Comparison of ENCODE assay signal across 8 mouse cellular contexts in genomic region chr2:93063347-93063746, GRCm38 (mm10). TPM values are rescaled to one million over a fixed set of nuclear protein-coding genes. Genes with fewer than 3 reads are reported as not detected.
DNase-seq lines count a peak whose midpoint lies in the region; ATAC-seq and TF ChIP-seq lines count a peak whose summit lies in the region.

No protein-coding gene starts in this region.

- H3K4me1 ChIP-seq in spleen, adult 2 months (ENCODE audit: control insufficient read depth, insufficient read depth, insufficient read length): no peaks in the 10 kb centered on the region
- no peaks in the 10 kb centered on the region for H3K4me1 ChIP-seq in hindbrain, embryonic 15.5 days (replicated peaks)
- H3K4me1 ChIP-seq in stomach, postnatal 0 days (replicated peaks; ENCODE audit: control insufficient read depth, insufficient read depth): no peaks in the 10 kb centered on the region

- H3K36me3 ChIP-seq in spleen, adult 2 months (ENCODE audit: control insufficient read depth, insufficient read depth, low read length): no peaks in the 10 kb centered on the region
- H3K36me3 ChIP-seq in hindbrain, embryonic 15.5 days: no peaks in the 10 kb centered on the region
- no peaks in the 10 kb centered on the region for H3K36me3 ChIP-seq in stomach, postnatal 0 days (ENCODE audit: control insufficient read depth, insufficient read depth, low read length)

- peak; percentile 20; the same call in 1 of the 2 replicates for TF ChIP-seq CTCF in spleen, adult 2 months (IDR thresholded peaks at IDR 0.05; ENCODE audit: extremely low read depth, insufficient read depth, insufficient read length, insufficient replicate concordance)
- peak; percentile 84 for TF ChIP-seq CTCF in stomach, postnatal 0 days (IDR thresholded peaks at IDR 0.05; ENCODE audit: low read depth)

- no peak overlapping the region for H3K4me3 ChIP-seq in spleen, adult 2 months (ENCODE audit: extremely low read depth, insufficient read depth, insufficient read length)
- no peak overlapping the region for H3K4me3 ChIP-seq in hindbrain, embryonic 15.5 days
- no peak overlapping the region for H3K4me3 ChIP-seq in stomach, postnatal 0 days (ENCODE audit: low read depth, low read length)

- no peaks in the 10 kb centered on the region for H3K9me3 ChIP-seq in hindbrain, embryonic 15.5 days
- H3K9me3 ChIP-seq in stomach, postnatal 0 days (ENCODE audit: control insufficient read depth, low read length): no peaks in the 10 kb centered on the region

- 34% methylated on average over 2 of the region's 2 CpGs for WGBS in spleen, adult 2 months
- WGBS in hindbrain, embryonic 15.5 days: 29% methylated on average over 2 of the region's 2 CpGs
- 19% methylated on average over 2 of the region's 2 CpGs for WGBS in stomach, postnatal 0 days

- no peak overlapping the region for H3K4me2 ChIP-seq in hindbrain, embryonic 15.5 days
- H3K4me2 ChIP-seq in stomach, postnatal 0 days (replicated peaks; ENCODE audit: low read depth): no peak overlapping the region

- ATAC-seq in hindbrain, embryonic 15.5 days (ENCODE audit: low FRiP score, low read depth): peak; percentile 63; the same call in 1 of the 2 replicates
- ATAC-seq in stomach, postnatal 0 days (ENCODE audit: low FRiP score, low TSS enrichment): no peak

- H3K27ac ChIP-seq in spleen, adult 2 months (ENCODE audit: insufficient read depth, low read length): no peak overlapping the region
- H3K27ac ChIP-seq in hindbrain, embryonic 15.5 days (replicated peaks): no peak overlapping the region
- H3K27ac ChIP-seq in stomach, postnatal 0 days (replicated peaks): no peak overlapping the region

- TF ChIP-seq POLR2A in spleen, adult 2 months (IDR thresholded peaks at IDR 0.05; ENCODE audit: low read depth, low read length): no peak

- no peak overlapping the region for H3K9ac ChIP-seq in hindbrain, embryonic 15.5 days
- H3K9ac ChIP-seq in stomach, postnatal 0 days (ENCODE audit: low read length): no peak overlapping the region

- TF ChIP-seq EP300 in stomach, postnatal 0 days (optimal IDR thresholded peaks at IDR 0.05): no peak

- peak; percentile 55 to 64 for DNase-seq in adrenal gland, adult 18-20 months (ENCODE audit: low spot score in 2 of 2)
- DNase-seq in adrenal gland, postnatal 4 days (ENCODE audit: low spot score in 2 of 2): no peak
- peak in 1 of 2 experiments; percentile 33 for DNase-seq in spleen, adult 2 months (ENCODE audit: low read depth in 1 of 2, low spot score in 2 of 2)
- DNase-seq in spleen, postnatal 4 days (ENCODE audit: low spot score in 2 of 2): no peak
- peak; percentile 60 to 72 for DNase-seq in cerebellum, postnatal 36 days
- DNase-seq in lung, postnatal 10 days: peak; percentile 71
- peak; percentile 41 for DNase-seq in stomach, postnatal 0 days (ENCODE audit: low spot score)

- no peaks in the 10 kb centered on the region for H3K27me3 ChIP-seq in spleen, adult 2 months (ENCODE audit: control insufficient read depth, insufficient read depth, low read length)
- H3K27me3 ChIP-seq in hindbrain, embryonic 15.5 days: no peaks in the 10 kb centered on the region
- no peaks in the 10 kb centered on the region for H3K27me3 ChIP-seq in stomach, postnatal 0 days (ENCODE audit: control insufficient read depth, insufficient read depth, low read length)

RNA-seq across cellular contexts. Expression of gene Prdm11, which starts 17.4 kb away (rescaled TPM):
- 10 to 100 TPM; 40.9 to 46.5 TPM for total RNA-seq in adrenal gland, adult 18-20 months (2021)
- total RNA-seq in adrenal gland, postnatal 4 days (2021): 10 to 100 TPM; 59.3 to 65.4 TPM
- polyA plus RNA-seq in spleen, adult 2 months (2012; rRNA removed): 11.0 and 12.0 TPM in 2 replicates
- polyA plus RNA-seq in hindbrain, embryonic 15.5 days (2015; fragmentation: Nextera tagmentation; extraction: Ambion mirVana): 3.7 and 4.1 TPM in 2 replicates
- 5.8 and 6.2 TPM in 2 replicates for polyA plus RNA-seq in stomach, postnatal 0 days (2015; fragmentation: Nextera tagmentation; extraction: Ambion mirVana)

Comparison
In these comparisons a context has a peak if more than half of its experiments do, and no peak if none do; other contexts are left out.
1. DNase-seq: peak in adrenal gland, adult 18-20 months (2 of 2), cerebellum, postnatal 36 days (2 of 2), lung, postnatal 10 days (single experiment) and stomach, postnatal 0 days (single experiment); none in adrenal gland, postnatal 4 days (0 of 2) and spleen, postnatal 4 days (0 of 2).